Mouse (Mus musculus): ENCODE data around the gene Rad51ap1. TPM values are rescaled to one million over a fixed set of nuclear protein-coding genes. Genes with fewer than 3 reads are reported as not detected.

The Rad51ap1 gene
- total RNA-seq, 2 experiments from 2014 or later = 2.7 to 2.8 TPM

Other genes with a start within 250 kb of the Rad51ap1 start
- 10 to 100 TPM; 47.3 to 48.4 TPM for gene Kcna6, start 198.9 kb downstream of the Rad51ap1 start, total RNA-seq (2021)
- 100 to 1,000 TPM; 146 to 148 TPM for gene Ndufa9, start 90.5 kb downstream of the Rad51ap1 start, total RNA-seq (2021)
- not detected for gene Akap3, start 86.5 kb downstream of the Rad51ap1 start, total RNA-seq (2021)
- gene Dyrk4, start 17.7 kb downstream of the Rad51ap1 start, total RNA-seq (2021) = under 1 TPM; 0.18 to 0.32 TPM
- gene D6Wsu163e, start 375 bp upstream of the Rad51ap1 start, total RNA-seq (2021) = 10 to 100 TPM; 45.7 to 46.1 TPM
- gene Fgf6, start 76.0 kb upstream of the Rad51ap1 start, total RNA-seq (2021) = not detected
- under 1 TPM; 0.25 to 0.48 TPM for gene Fgf23, start 133.3 kb upstream of the Rad51ap1 start, total RNA-seq (2021)
- gene Tigar, start 170.0 kb upstream of the Rad51ap1 start, total RNA-seq (2021) = 10 to 100 TPM; 27.6 to 31.7 TPM
- gene Ccnd2, start 212.6 kb upstream of the Rad51ap1 start, total RNA-seq (2021) = 100 to 1,000 TPM; 144 to 150 TPM